Mouse (Mus musculus): ENCODE measurements around the gene Tbx5. TPM values are rescaled to one million over a fixed set of nuclear protein-coding genes. Genes with fewer than 3 reads are reported as not detected.

Tbx5 gene
- not detected in 2 replicates for total RNA-seq (2014; fragmentation: Nextera tagmentation)
- not detected in 2 replicates for total RNA-seq (2017)

DNA sequence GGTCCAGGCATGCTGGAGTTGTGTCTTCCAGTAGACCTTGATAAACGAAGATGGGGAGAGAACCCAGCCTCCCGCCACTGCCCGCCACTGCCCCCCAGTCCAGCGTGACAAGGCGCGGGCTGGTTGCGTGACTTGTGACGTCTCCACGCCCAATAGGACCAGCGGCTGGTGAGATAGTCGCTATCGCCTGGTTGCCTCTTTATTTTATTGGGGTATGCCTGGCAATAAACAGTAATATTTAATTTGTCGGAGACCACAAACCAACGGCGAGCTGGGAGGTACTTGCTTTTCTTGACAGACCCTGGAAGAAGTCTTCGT is at the start of gene Tbx5:
Gene Tbx5, plus strand, starts transcription at position 190 of the 318 bp plus-strand sequence.
- ATAC-seq (replicated peaks; ENCODE audit: poor library complexity, severe bottlenecking), result no peak

DNA sequence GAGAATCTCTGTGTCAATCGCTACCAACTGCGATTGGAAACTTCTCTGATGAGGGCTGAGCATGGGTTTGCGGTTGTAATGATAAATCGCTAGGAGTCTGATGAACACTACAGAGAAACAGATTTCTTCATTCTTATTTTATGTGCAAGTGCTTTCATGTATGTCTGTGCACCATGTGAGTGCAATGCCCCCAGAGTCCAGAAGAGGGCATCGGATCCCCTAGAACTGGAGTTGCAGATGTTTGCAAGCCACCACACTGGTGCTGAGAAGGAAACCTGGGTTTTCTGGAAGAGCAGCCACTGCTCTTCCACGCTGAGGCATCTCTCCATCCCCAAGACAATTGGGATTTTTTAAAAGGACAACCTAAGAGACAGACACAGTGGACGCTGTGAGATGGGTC is 46.5 kb upstream of the Tbx5 start:
- no peak for ATAC-seq (replicated peaks; ENCODE audit: poor library complexity, severe bottlenecking)

DNA sequence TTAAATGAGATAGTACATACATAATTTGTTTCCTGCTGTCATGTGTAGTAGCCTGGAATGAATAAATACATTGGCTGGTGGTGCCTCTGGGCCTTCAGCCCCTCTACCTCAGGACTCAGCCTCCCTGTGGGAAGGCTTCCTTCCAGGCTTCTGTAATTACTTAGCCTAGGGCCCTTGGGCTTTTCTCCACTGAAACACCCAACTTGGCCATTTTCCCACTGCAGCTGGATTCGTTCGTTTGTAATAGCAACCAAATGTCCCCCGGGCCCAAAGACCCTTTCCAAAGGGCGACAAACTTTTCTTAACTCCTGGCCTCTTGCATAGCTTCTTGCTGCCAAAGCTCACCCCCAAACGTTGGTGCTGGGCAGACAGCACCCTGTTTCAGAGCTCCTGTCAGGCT is 40.8 kb upstream of the Tbx5 start:
- ATAC-seq (replicated peaks; ENCODE audit: poor library complexity, severe bottlenecking), result no peak

DNA sequence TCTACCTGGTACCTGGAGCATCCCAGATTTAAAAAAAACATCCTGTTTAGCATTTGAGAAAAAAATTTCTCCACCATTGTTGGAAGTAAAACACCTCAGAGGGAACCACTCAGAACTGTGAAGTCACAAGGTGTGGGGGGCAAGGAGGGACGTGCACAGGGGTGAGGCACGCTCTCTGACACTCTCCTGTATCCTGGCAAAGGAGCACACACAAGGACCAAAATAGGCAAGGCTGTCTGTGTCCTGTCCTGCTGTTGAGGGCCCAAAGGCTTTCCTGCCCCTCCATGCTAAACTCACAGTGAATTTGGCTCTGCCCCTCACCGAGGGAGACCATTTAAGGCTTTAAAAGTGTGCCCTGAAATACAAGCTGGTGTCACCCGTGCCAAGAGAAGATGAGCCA is 38.5 kb upstream of the Tbx5 start:
- ATAC-seq (replicated peaks; ENCODE audit: poor library complexity, severe bottlenecking), result no peak

DNA sequence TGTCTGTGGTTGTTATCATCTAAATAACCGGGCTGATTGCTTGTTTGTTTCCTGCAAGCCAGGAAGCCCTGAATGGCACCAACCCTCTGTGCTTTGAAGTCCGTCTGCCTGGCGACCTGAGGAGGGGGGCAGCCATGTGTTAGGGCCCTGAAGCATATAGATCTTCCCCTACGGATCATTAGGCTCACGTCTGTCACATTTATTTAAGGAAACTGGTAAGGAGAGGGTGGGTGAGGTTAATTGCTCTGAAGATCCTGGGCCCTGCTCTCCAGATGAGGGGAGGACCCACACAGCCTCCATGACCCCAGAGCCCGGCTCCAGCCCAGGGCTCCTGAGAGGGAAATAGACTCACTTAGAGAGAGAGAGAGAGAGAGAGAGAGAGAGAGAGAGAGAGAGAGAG is 37.1 kb upstream of the Tbx5 start:
- ATAC-seq (replicated peaks; ENCODE audit: poor library complexity, severe bottlenecking), result no peak

DNA sequence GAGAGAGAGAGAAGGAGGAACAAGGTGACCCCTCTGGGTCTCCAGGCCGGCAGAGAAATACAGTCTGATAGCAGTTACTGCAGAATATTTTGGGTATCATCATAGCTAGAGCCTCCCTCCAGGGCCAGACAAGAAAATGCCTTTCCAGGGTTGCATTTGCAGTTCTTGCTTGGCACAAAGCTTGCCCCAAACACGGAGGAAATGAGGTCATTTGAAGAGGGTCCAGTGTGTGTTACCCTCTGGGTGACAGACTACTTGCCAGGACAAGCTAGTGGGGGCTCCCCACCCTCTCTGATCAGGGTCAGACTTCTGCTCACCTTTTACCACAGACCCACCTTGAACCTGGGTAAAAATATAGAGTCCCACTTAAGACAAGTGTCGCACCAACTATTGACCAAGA is 36.7 kb upstream of the Tbx5 start:
- ATAC-seq (replicated peaks; ENCODE audit: poor library complexity, severe bottlenecking), result no peak

DNA sequence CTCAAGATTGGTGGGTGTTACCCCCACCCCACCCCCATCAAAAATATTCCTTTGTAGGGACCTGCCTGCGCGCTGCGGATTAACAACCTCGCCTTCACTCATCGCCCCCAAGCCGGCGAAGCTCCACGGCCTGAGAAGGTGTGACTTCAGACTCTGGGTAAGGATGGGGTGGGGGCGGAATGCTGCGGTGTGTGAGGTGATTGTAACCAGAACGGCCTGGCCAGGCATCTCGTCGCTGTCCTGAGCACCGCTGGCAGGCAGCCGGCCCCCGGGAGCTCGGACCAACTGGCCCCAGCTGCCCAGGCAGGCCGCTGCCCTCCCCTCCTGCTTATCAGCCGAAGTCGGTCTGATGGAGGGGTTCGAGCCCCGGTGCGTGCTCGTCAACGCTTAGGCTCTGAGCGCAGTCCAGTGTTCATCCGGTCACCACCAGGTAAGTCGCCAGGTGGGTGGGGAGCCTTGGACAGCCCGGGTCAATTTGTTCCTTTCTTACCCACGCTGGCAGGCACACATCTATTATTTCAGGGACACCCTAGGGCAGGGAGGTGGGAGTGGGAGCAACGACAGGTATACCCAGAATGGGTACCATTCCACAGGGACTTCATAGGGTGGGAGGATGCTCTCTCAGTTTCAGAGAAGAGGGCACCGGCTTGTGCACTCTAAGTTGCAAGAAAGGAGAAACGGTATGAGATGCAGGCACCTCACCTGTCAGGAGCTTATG is 35.9 kb upstream of the Tbx5 start:
- no peak for ATAC-seq (replicated peaks; ENCODE audit: poor library complexity, severe bottlenecking)

DNA sequence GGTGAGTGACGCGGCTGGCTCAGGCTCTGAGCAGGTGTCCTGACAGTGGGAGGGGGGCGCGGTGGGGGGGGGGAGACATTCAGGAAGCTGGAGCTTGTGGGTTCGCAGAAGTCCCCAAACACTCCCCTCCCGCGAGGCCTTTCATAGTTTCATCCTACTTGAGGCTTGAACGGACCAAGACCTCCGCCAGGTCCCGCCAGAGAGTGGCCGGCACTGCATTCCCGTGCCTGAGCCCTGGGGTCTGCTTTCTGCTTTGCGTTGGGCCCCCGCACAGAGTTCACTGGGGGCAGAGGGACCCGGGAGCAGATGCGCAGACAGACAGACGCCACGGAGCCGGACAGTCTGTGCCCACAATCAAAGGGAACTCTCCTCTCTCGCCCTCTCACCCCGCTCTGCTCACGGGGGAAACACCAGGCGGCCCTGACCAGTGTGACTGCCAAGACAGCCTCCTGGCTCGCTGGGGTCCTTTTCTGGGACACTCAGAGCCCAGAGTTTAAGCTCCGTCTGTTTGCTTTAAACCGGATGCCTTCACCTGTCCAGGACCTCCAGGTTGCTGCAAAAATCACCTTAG is 34.8 kb upstream of the Tbx5 start:
- ATAC-seq (replicated peaks; ENCODE audit: poor library complexity, severe bottlenecking), result no peak

DNA sequence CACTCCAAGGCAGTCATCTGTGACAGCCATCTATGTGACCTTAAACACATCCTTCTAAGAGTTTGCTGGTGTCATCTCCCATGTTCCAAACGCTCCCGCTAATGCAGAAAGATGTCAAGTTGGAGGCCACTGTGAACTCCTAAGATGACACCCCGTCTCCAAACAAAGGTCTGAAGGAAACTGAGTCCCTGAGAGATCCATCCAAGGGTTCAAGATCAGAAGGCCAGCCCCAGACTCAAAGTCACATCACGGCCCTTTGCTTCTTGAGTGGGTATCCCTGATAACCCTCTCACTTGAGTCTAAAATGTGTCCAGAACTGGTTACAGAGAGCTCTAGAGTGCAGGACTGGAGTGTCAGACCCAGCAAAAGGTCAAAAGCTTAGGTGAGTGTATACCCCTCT is 34.2 kb upstream of the Tbx5 start:
- ATAC-seq (replicated peaks; ENCODE audit: poor library complexity, severe bottlenecking), result no peak

DNA sequence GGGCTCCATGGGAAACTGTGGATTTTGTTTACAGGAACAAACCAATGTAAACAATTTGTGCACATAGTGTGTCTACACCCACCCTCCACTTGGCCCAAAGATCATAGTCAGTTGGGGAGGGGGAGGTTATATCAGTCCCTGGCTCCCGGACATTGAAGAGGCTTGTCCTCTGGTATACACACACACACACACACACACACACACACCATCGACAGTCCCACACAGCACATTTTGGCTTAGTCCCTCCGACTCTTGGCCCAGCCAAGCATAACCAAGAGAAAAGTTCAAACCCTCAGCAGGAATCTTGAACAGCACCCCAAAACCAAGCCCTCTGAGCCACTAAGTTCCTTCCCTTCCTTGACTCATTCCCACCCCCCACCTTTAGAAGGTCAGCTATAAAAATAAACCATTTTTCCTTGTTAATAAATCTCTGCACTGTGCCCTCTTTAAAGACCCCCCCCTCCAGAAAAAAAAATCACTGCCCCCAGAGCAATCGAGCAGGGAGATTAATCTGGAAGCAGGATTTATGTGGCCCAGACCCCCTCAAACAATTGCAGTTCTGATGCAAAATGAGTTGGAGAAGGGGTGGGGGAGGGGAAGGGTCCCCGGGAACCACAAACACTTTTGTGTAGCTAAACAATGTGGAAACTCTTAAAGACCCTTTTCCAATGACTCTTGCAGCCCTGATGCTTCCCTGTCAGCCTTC is 33.6 kb upstream of the Tbx5 start:
- ATAC-seq (replicated peaks; ENCODE audit: poor library complexity, severe bottlenecking), result no peak

DNA sequence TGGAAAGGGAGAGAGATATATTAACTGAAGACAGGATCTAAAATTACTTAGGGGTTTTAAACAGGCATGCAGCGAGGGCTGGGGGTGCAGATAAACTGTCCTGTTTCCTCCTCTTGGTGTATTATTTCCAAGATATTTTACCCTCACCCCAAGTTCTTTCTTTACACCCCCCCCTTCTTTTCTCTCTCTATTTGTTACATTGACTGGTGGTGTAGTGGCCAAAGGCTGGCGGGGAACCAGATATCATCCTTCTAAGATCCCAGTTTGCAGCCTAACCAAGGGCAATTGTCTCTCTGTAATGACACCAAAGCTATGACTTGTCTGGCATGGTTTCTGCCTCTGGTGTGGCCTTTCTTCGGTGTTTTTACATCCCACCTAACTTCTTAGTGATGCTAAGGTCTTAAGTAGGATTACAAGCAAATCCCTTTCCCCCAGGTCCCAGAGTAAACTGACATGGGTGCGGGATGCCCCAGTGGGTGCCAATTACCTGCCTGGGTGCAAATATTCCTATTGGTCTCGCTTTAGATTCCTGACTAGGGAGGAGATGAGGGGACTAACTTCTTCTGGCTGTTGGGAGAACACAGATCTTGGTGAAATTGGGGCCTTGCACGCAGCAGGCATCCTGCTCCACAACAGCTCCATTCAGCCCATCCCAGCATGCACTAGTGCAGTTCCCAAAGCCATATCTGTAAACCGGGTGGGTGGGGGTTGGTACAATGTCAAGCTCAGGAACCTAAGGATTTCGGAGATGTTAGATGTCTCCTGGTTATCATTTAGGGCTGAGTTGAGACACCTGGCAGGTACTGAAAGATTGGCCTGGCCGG is 32.8 kb upstream of the Tbx5 start:
- ATAC-seq (replicated peaks; ENCODE audit: poor library complexity, severe bottlenecking), result no peak

DNA sequence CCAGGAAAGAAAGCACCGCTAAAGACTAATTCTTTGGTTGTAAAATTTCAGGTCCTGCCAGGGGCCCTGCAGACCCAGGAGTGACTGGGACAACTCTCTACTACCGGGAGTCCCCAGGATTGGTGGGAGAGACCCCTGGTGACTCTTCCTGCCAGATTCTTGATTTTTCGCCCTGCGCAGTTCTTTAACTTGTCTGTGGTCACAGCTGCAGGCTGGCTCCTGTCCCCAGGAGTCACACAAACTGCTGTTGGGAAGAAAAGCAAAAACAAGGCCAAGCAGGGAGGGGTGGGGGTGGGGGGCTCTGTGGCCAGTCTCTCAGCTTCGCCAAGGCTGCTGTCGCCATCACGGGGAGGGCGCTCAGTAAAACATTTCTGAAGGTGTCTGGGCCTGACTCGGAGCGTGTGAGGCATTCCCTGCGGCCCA is 32.2 kb upstream of the Tbx5 start:
- ATAC-seq (replicated peaks; ENCODE audit: poor library complexity, severe bottlenecking), result no peak

DNA sequence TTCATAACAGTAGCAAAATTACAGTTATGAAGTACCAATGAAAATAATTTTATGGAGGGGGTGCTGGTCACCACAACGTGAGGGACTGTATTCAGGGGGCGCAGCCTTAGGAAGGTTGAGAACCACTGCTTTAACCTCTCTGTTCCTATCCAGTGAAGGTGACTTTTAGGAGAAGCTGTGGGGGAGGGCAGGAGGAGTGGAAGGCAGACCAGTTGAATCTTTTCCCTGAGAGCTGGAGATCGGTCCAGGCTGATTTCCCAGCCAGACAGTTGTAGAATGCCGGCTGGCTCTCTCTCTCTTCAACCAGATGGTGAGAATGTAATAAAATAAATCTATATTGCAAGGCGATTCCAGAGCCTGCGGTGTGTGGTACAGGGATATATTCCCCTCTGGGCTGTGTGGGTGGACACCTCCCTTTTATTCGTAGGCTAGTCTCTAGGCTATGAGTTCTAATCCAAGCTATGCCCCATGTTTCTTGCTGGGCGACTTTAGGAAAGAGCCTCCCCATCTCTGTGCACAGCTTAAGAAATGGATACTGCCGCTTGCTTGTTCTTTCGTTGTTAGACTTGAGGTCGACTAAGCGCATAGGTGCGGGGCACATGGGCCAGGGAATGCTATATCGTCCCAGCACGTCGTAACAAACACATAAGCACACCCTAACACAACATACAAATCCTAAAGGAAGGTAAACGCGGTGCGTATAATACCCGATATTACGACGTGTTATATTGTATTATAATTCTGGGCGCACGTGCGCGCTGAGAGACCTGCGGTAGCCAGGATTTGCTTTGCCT is 29.7 kb upstream of the Tbx5 start:
- ATAC-seq (replicated peaks; ENCODE audit: poor library complexity, severe bottlenecking), result no peak

DNA sequence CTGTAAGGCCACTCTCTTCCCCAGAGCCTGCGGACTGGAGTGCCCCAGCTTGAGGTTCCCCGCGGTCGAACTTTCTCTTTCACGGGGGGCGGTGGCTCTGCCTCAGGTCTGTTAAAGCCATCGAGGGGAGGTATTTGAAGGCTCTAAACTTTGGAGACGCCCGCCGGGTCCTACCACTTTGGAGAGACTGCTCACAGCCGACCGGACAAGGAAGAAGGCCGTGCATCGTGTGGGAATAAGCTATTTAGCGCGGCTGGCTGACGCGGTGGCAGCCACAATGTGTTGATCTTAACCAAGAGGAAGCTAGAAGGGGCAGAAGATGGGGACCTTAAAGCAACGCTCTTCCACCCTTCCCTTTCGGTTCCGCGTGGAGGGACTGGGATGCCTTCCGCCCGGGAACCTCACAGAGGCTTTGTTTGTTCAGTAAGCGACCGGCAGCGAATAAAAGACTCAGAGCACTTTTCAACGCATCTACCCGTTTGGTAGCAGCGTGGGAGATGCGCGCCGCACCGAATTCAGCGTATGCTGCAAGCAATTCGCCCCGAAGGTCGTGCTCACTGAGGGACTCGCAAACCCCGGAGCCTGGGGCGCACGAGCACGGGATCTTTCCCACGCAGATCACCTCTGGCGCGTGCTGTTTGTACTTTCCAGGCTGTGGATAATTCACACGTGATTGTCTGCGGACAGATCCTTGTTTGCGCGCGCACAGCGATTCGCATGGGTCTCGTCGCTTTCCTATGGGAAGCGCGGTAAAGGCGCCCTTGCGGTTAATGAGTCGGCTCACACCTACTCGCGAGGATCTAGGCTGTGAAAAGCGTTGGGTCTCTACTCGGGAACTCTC is 28.8 kb upstream of the Tbx5 start:
- ATAC-seq (replicated peaks; ENCODE audit: poor library complexity, severe bottlenecking), result no peak

DNA sequence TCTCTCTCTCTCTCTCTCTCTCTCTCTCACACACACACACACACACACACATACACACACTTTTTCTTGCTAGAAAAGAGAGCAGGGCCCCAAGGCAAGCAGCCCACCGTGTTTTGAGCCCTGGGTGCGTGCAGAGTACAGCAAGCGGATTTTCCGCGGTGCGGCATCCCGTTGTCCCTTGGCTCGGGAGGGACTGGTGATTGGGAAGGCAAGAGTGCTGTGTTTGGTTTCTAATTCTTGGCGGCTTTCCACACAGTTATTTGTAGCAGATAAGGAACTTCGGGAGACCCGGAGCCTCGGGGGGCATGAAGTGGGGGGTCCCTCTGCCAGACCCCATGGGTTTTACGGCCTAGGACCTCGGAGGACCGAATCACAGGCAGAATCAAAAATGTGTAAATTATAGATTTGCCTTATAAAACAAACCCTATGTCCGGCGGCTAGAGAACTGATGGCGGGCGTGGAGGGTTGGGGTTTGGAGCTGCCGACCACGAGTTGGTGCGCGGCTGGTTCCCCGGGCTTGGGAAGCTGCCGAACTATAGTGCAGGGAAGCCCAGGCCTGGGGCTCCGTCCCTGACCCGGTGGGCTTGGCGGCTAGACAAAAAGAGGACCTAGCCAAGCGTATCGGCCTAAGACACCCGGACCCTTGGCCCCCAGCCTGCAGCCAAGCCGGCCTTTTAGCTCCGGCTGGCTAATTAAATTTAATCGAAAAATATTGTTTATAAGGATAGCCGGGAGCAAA is 28.0 kb upstream of the Tbx5 start:
- no peak for ATAC-seq (replicated peaks; ENCODE audit: poor library complexity, severe bottlenecking)

DNA sequence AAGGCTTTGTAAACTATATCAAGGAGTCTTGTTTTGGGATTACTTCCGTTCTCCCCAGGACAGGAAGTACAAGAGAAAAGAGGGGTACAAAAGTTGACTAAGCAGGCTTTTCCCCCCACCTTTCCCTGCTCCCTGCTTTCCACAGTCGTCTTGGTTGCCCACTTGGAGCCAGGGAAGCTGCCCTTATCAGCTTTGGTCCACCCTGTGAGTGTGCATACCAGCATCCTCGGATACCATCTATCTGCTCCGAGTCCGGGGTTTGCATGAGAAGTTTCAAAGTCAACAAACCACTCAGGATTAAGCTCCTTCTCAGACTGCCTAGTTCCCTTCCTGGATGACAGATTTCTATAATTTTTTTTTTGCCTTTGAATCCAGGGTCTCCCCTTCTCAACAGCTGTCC is 26.8 kb upstream of the Tbx5 start:
- no peak for ATAC-seq (replicated peaks; ENCODE audit: poor library complexity, severe bottlenecking)

DNA sequence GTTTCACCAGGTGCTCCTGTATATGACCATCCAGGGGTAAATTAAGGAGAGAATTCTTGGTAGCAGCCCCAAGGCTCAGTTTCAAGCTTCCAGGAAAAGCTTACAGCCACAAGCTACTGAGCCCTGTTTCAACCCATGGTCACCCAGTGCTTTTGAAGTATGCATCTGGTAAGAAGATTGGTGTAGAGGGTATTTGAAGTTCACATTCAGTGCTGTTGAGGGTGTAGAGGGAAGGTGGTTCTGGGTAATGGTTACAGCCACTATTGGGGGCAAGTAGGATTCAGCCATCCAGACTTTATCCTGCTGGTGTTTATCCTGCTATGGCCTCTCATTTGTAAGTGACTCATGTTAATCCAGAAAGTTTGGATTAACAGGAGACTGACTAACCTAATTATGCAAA is 26.0 kb upstream of the Tbx5 start:
- ATAC-seq (replicated peaks; ENCODE audit: poor library complexity, severe bottlenecking), result no peak

DNA sequence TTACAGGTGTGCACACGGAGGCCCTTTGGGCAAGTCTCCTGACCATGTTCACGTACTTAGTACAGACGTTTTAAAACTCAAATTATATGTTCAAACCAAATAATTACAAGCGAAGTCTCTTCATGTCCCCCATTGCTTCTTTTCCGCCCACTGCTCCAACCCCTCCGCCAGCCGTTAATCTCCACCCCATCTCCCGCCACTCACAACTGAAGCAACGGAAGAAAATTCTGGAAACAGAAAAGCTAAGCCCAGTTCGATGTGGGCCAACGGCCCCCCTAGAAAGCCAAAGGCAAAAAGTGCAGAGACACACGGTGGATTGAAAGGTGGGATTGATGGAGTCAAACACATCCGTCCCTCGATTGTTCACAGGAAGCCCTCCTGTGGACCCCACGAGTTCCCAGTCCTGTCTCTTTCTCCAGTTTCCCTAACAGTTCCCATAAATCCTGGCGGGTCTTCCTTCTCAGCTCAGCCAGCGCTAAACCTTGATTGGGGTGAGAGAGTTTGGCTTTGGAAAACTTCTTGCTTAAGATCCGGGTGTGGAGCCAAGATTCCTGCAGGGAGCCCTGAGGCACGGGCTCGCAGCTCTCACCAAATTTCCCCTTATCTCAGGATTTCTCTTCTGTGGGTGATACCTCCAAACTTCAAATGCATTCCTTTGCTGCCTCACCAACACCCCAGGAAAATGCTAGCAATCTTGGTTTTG is 24.8 kb upstream of the Tbx5 start:
- no peak for ATAC-seq (replicated peaks; ENCODE audit: poor library complexity, severe bottlenecking)

Measured in granulocyte monocyte progenitor cell, adult 5-6 weeks (primary cell).